Mouse (Mus musculus): ENCODE results near the gene Btn1a1. TPM values are rescaled to one million over a fixed set of nuclear protein-coding genes. Genes with fewer than 3 reads are reported as not detected.

Gene Btn1a1
- total RNA-seq, 2 experiments from 2014 or later: 0.10 TPM; not detected in 1

- peak; percentile 82 to 89 for DNase-seq (ENCODE audit: low spot score in 2 of 2)
Measured at GRCm38 (mm10) chr13:23424494-23425325, 41.0 kb downstream of the Btn1a1 start.

GRCm38 (mm10) chr13:23424052-23424380, 41.7 kb downstream of the Btn1a1 start:
- DNase-seq (ENCODE audit: low spot score in 2 of 2): no peak

- DNase-seq (ENCODE audit: low spot score in 2 of 2): peak; percentile 93 to 94
Measured at GRCm38 (mm10) chr13:23423286-23424051, 42.2 kb downstream of the Btn1a1 start, which contains the start of gene Abt1. TSS of gene Abt1 (minus strand) at chr13:23423866.

- no peak for DNase-seq (ENCODE audit: low spot score in 2 of 2)
Measured at GRCm38 (mm10) chr13:23422351-23422750, 43.4 kb downstream of the Btn1a1 start.

GRCm38 (mm10) chr13:23412630-23413521, 52.8 kb downstream of the Btn1a1 start:
- DNase-seq (ENCODE audit: low spot score in 2 of 2): no peak

- DNase-seq (ENCODE audit: low spot score in 2 of 2): peak in 1 of 2 experiments; percentile 9
Measured at GRCm38 (mm10) chr13:23412211-23412629, 53.5 kb downstream of the Btn1a1 start.

- DNase-seq (ENCODE audit: low spot score in 2 of 2): peak in 1 of 2 experiments; percentile 5
Measured at GRCm38 (mm10) chr13:23411311-23412210, 54.1 kb downstream of the Btn1a1 start.

- no peak for DNase-seq (ENCODE audit: low spot score in 2 of 2)
Measured at GRCm38 (mm10) chr13:23410632-23411031, 55.1 kb downstream of the Btn1a1 start.

Other genes with a start within 250 kb of the Btn1a1 start
- gene Vmn1r222, start 230.0 kb downstream of the Btn1a1 start, total RNA-seq (2021): not detected
- gene Vmn1r223, start 218.8 kb downstream of the Btn1a1 start, total RNA-seq (2021): not detected
- gene Zfp322a, start 96.7 kb downstream of the Btn1a1 start, total RNA-seq (2021): 10 to 100 TPM; 15.0 to 18.5 TPM
- 1 to 10 TPM; 7.9 to 8.4 TPM for gene Abt1, start 42.0 kb downstream of the Btn1a1 start, total RNA-seq (2021)
- not detected for gene Btn2a2, start 23.0 kb upstream of the Btn1a1 start, total RNA-seq (2021)
- 100 to 1,000 TPM; 400 to 445 TPM for gene Hist1h4h, start 65.1 kb upstream of the Btn1a1 start, total RNA-seq (2021)
- 10 to 100 TPM in 1 of 2 experiments, 1 to 10 TPM in 1; 8.5 to 12.6 TPM for gene Hist1h2af, start 68.0 kb upstream of the Btn1a1 start, total RNA-seq (2021)
- 1 to 10 TPM; 3.8 to 4.7 TPM for gene Hist1h3g, start 69.5 kb upstream of the Btn1a1 start, total RNA-seq (2021)
- 1 to 10 TPM; 1.8 to 2.2 TPM for gene Hist1h2bh, start 77.5 kb upstream of the Btn1a1 start, total RNA-seq (2021)
- gene Hist1h3f, start 78.2 kb upstream of the Btn1a1 start, total RNA-seq (2021): 10 to 100 TPM; 12.6 to 12.7 TPM
- gene Hist1h4f, start 85.7 kb upstream of the Btn1a1 start, total RNA-seq (2021): 10 to 100 TPM; 32.5 to 41.1 TPM
- 1 to 10 TPM; 1.5 to 1.6 TPM for gene Hist1h1d, start 87.4 kb upstream of the Btn1a1 start, total RNA-seq (2021)
- gene Hist1h3e, start 96.5 kb upstream of the Btn1a1 start, total RNA-seq (2021): 10 to 100 TPM; 31.7 to 35.9 TPM
- 1 to 10 TPM; 2.9 to 3.8 TPM for gene Hist1h2ae, start 105.3 kb upstream of the Btn1a1 start, total RNA-seq (2021)
- gene Hist1h2bg, start 105.5 kb upstream of the Btn1a1 start, total RNA-seq (2021): 10 to 100 TPM; 54.4 to 56.8 TPM
- 10 to 100 TPM; 15.9 to 21.9 TPM for gene Hist1h2bf, start 108.3 kb upstream of the Btn1a1 start, total RNA-seq (2021)
- gene Hist1h2ad, start 108.5 kb upstream of the Btn1a1 start, total RNA-seq (2021): 1 to 10 TPM; 5.6 to 6.1 TPM
- gene Hist1h3d, start 109.9 kb upstream of the Btn1a1 start, total RNA-seq (2021): 1 to 10 TPM; 3.2 to 3.9 TPM
- 100 to 1,000 TPM; 125 to 153 TPM for gene Hist1h4d, start 115.7 kb upstream of the Btn1a1 start, total RNA-seq (2021)
- 10 to 100 TPM in 1 of 2 experiments, 1 to 10 TPM in 1; 9.3 to 13.3 TPM for gene Hist1h2be, start 155.2 kb upstream of the Btn1a1 start, total RNA-seq (2021)
- gene Hist1h1e, start 156.7 kb upstream of the Btn1a1 start, total RNA-seq (2021): 10 to 100 TPM; 33.6 to 39.8 TPM
- gene Hist1h2ac, start 218.0 kb upstream of the Btn1a1 start, total RNA-seq (2021): 1 to 10 TPM; 2.0 to 2.2 TPM
- gene Hist1h2bc, start 218.3 kb upstream of the Btn1a1 start, total RNA-seq (2021): 100 to 1,000 TPM; 115 to 172 TPM
- gene Hist1h1t, start 229.9 kb upstream of the Btn1a1 start, total RNA-seq (2021): not detected
- gene Hist1h4c, start 232.6 kb upstream of the Btn1a1 start, total RNA-seq (2021): 10 to 100 TPM; 79.0 to 94.6 TPM
- gene Hfe, start 245.0 kb upstream of the Btn1a1 start, total RNA-seq (2021): 10 to 100 TPM; 33.3 to 45.6 TPM

Measured in adrenal gland, adult 18-20 months (tissue).